Mouse (Mus musculus) neural tube, embryonic 12.5 days (tissue): ENCODE data around the gene Ier3. TPM values are rescaled to one million over a fixed set of nuclear protein-coding genes. Genes with fewer than 3 reads are reported as not detected.

Experiments
- ATAC-seq: fragments of 200-750 bp; cut with Nextera tagmentation; 2 replicates; pipeline ENCODE4 v1.8.0; 2017; ENCODE audit warnings: low read depth, mild to moderate bottlenecking, moderate TSS enrichment, moderate library complexity; ENCODE audit not compliant: low FRiP score
- H3K27ac ChIP-seq: fragments of 300-500 bp; sonication (generic); 2 replicates; pipeline ENCODE4 v1.5.1; 2016
- H3K27me3 ChIP-seq: fragments of 300-500 bp; sonication (generic); replicated peaks from 2 replicates; pipeline ENCODE4 v1.6.1; 2016; ENCODE audit warnings: mild to moderate bottlenecking
- H3K36me3 ChIP-seq: fragments of 300-500 bp; sonication (generic); 2 replicates; pipeline ENCODE4 v1.6.1; 2016; ENCODE audit warnings: mild to moderate bottlenecking
- H3K4me1 ChIP-seq: fragments of 300-500 bp; sonication (generic); 2 replicates; pipeline ENCODE4 v1.6.1; 2016
- H3K4me2 ChIP-seq: fragments of 300-500 bp; sonication (generic); replicated peaks from 2 replicates; pipeline ENCODE4 v1.6.1; 2016; ENCODE audit warnings: mild to moderate bottlenecking
- H3K4me3 ChIP-seq: fragments of 300-500 bp; sonication (generic); 2 replicates; pipeline ENCODE4 v1.5.1; 2016
- H3K9ac ChIP-seq: fragments of 300-500 bp; sonication (generic); 2 replicates; pipeline ENCODE4 v1.6.1; 2016; ENCODE audit warnings: mild to moderate bottlenecking
- H3K9me3 ChIP-seq: fragments of 300-500 bp; sonication (generic); 2 replicates; pipeline ENCODE4 v1.6.1; 2016; ENCODE audit warnings: mild to moderate bottlenecking
- WGBS: fragments of 180-500 bp; shearing (Covaris S2); methylation state at CpG from one replicate; pipeline ENCODE4 v1.1.7; 2016; 5-methylcytosine and 5-hydroxymethylcytosine counted together
- polyA plus RNA-seq: library from polyadenylated mRNA; unstranded; fragments of >200 nt; fragmentation: Nextera tagmentation; extraction: Ambion mirVana; gene quantifications from 2 replicates; pipeline ENCODE4 v1.2.1, GENCODE M21; 2016

Ier3 gene
- polyA plus RNA-seq, 1 experiment from 2014 or later, result 5.2 TPM

DNA sequence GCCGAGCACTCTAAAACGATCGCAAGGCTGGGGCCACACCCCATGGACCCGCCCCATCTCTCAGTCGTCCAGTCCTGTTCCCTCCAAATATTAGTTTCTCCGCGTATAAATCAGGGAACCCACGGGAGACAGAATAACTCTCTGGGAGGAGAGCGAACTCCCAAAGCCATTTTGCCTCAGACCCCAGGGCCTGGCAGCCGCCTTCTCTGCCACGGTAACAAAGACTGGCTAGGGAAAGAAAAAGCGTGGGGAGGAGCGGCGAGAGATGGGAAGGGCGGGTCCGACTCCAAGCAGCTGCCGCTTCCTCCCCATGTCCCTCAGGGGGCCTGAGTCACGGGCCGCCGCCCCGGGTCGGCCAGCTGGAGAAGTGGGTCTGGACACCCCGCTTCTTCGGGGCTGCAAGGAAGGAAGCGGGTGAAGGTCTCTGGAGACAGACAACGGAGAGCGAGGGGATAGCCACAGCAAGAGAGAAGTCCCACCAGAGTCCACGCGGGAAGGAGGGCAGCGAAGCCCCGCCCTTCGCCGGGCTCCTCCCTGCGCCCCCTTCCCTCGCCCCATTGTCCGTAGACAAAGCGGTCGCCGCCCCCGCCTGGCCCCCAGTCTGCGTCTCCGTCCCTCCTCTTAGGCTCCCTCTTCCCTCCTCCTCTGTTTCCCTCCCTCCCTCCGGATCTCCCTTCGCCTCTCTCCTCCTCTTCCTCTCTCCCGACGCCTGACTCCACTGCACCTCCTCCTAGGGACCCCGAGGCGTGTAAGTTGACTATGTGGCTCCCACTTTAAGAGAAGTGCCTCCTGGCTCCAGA lies 44.2 kb downstream of the Ier3 start, which contains the start of gene Ppp1r18:
TSS of gene Ppp1r18 (plus strand) at position 113 of the 800 bp plus-strand sequence.
- under 1% methylated on average over 47 of the region's 48 CpGs for WGBS
- Histone ChIP-seq H3K9ac (peak within 1 kb of the TSS; percentile 92), H3K4me1 (peaks cover 54% of the 10 kb centered on the region), H3K27ac (peak within 1 kb of the TSS; percentile 95), H3K4me2 (peak within 1 kb of the TSS; percentile 100), H3K27me3 (no peaks in the 10 kb centered on the region), H3K4me3 (peak within 1 kb of the TSS; percentile 61), H3K36me3 (peaks cover 7% of the 10 kb centered on the region), H3K9me3 (no peaks in the 10 kb centered on the region)
- ATAC-seq, result peak; percentile 64

DNA sequence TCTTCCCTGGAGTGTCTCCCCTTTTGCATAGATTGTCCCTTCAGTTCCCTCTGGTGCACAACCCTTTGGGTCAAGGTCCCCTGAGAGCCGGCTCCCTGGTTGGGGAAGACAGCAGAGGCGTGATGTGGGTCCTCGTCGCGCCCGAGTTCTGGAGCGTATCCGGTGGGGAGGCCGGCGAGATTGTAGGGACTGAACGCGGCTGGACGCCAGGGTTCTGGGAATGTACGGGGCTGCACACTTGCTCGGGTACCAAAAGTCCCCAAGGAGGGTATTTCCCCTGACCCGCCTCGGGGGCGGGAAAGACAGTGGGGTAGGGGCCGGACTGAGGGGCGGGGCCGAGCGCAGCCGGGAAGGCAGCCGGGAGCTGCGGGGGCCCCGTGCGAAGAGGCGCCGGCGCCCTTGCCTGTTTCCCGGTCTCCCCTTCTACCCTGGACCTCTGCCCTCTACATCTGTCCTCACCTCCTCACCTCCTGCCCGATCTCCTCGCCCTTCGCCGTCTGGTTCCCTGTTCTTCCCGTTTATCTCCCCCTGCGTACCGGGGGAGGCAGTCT lies 44.9 kb downstream of the Ier3 start:
- Histone ChIP-seq H3K9me3 (peaks cover 6% of the 10 kb centered on the region), H3K4me3 (peak overlapping the region; percentile 61), H3K4me1 (peaks cover 55% of the 10 kb centered on the region), H3K27ac (peak overlapping the region; percentile 95), H3K9ac (peak overlapping the region; percentile 92), H3K4me2 (peak overlapping the region; percentile 100), H3K36me3 (peaks cover 14% of the 10 kb centered on the region), H3K27me3 (no peaks in the 10 kb centered on the region)
- under 1% methylated on average over 38 of the region's 38 CpGs for WGBS
- ATAC-seq, result peak; percentile 49

DNA sequence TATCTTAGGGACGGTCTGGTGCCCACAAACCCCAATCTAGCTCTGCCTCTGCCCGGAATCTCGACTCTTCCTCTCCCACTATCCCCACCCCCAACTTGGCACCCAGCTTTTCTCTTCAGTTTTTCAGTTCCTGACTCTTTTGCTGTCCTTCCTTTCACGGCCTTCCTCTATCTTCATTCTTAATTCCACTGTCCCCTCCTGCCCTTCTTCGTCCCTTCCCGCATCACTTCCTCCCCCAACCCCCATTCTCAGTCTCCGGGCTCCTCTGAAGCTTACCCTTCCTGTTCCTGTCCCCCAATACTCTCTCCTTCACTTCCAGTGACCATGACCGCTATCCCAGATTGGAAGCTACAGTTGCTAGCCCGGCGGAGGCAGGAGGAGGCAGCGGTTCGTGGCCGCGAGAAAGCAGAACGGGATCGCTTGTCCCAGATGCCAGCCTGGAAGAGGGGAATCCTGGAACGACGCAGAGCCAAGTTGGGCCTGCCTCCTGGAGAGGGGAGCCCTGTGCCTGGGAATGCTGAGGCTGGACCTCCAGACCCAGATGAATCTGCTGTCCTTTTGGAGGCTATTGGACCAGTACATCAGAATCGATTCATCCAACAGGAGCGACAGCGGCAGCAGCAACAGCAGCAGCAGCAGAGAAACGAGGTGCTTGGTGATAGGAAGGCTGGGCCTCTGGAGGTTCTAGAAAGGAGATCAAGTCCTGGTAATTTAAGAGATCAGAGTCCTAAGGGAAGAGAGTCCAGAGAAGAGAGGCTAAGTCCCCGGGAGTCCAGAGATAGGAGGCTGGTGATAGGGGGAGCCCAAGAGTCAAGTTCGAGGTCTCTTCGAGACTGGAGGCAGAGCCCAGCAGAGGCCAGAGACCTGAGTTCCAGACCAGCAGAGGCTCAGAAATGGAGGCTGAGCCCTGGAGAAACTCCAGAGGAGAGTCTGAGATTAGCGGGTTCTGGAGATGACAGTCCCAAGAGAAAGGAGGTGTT lies 45.7 kb downstream of the Ier3 start:
- peaks cover 20% of the 10 kb centered on the region for H3K36me3 ChIP-seq
- no peak for ATAC-seq
- H3K4me3 ChIP-seq, result peak overlapping the region; percentile 61
- H3K9ac ChIP-seq, result peak overlapping the region; percentile 92
- H3K27ac ChIP-seq, result peak overlapping the region; percentile 95
- H3K9me3 ChIP-seq, result peaks cover 6% of the 10 kb centered on the region
- 9% methylated on average over 26 of the region's 26 CpGs for WGBS
- no peaks in the 10 kb centered on the region for H3K27me3 ChIP-seq
- H3K4me1 ChIP-seq, result peaks cover 55% of the 10 kb centered on the region
- peak overlapping the region; percentile 100 for H3K4me2 ChIP-seq

DNA sequence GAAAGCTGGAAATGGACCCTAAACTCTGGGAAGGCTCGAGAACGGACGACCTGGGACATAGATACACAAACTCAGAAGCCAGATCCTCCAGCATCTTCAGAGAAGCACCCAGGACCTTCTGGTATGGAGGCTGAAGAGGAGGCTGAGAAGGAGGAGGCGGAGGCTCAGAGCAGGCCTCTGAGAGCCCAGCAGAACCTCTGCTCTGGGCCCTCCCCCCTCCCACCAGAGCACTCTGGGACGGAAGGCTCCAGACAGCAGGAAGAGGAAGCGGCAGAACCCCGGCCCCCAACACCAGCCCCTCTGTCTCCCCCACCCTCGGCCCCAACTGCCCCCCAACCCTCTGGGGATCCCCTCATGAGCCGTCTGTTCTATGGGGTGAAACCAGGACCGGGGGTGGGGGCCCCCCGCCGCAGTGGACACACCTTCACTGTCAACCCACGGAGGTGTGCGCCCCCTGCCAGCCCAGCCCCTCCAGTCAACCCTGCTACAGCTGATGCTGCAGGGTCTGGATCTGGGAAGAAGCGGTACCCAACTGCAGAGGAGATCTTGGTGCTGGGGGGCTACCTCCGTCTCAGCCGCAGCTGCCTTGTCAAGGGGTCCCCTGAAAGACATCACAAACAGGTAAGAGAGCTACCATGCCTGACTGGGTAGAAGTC lies 46.8 kb downstream of the Ier3 start:
- Histone ChIP-seq H3K4me1 (peaks cover 63% of the 10 kb centered on the region), H3K36me3 (peaks cover 27% of the 10 kb centered on the region), H3K27ac (no peak overlapping the region; the same call in 1 of the 2 replicates), H3K4me2 (peak overlapping the region; percentile 100), H3K27me3 (no peaks in the 10 kb centered on the region), H3K9ac (peak overlapping the region; percentile 92), H3K9me3 (peaks cover 6% of the 10 kb centered on the region), H3K4me3 (peak overlapping the region; percentile 61)
- WGBS, result 49% methylated on average over 17 of the region's 17 CpGs
- no peak for ATAC-seq

DNA sequence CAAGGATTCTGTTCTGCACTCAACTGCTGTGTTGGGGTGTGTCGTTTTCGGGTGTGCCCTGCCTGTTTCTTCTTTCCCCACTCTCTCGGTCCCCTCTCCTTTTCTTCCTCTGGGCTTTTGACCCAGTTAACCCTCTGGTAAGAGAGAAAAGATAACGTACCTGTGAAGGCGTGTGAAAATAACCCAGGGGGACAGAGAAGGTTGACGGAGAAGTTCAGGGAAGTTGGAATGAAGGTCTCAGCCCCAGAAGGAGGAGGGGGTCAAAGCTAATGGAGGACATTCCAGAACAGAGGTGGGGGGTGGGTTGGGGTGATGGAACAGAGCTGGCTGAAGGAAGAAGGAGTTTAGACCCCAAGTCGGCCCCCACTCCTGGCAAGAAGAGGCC lies 47.5 kb downstream of the Ier3 start:
- ATAC-seq, result no peak
- no peak overlapping the region; the same call in 1 of the 2 replicates for H3K27ac ChIP-seq
- WGBS, result 8% methylated on average over 7 of the region's 7 CpGs
- no peaks in the 10 kb centered on the region for H3K27me3 ChIP-seq
- peak overlapping the region; percentile 100 for H3K4me2 ChIP-seq
- peaks cover 67% of the 10 kb centered on the region for H3K4me1 ChIP-seq
- peak overlapping the region; percentile 92 for H3K9ac ChIP-seq
- H3K36me3 ChIP-seq, result peaks cover 28% of the 10 kb centered on the region
- peak overlapping the region; percentile 61 for H3K4me3 ChIP-seq
- H3K9me3 ChIP-seq, result peaks cover 6% of the 10 kb centered on the region

DNA sequence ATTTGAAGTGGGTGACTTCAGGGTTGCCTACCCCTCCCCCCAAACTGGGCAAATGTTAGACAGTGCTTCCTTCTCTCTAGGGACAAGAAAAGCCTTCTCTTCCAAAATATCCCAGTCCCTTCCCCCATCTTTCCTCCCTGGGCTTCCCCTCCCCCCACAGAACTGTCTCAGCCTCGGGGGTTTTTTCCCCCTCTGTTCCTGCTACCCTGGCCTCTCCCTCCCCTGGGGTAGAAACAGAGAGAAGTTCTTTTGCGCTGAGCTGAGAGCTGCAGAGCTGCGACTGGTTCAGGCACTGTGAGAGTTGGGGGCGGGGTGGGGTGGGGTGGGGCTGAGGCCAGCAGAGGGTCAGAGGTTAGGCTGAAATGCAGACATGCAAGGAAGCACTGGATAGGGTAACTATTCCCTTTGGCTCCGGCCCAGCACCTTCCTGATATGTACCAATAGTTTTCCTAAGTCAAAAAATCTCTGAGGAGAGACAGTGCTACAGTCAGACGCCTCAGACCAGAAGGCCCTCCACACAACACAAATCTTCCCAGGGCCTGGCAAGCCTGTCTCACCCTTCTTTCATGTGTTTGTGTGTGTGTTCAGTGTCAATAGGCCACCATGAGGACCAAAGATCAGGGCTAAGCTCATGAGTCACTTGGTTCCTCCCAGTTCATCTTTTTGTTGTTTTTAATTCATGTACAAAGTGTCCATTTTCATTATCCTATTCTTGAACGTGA lies 48.0 kb downstream of the Ier3 start:
- ATAC-seq, result no peak

DNA sequence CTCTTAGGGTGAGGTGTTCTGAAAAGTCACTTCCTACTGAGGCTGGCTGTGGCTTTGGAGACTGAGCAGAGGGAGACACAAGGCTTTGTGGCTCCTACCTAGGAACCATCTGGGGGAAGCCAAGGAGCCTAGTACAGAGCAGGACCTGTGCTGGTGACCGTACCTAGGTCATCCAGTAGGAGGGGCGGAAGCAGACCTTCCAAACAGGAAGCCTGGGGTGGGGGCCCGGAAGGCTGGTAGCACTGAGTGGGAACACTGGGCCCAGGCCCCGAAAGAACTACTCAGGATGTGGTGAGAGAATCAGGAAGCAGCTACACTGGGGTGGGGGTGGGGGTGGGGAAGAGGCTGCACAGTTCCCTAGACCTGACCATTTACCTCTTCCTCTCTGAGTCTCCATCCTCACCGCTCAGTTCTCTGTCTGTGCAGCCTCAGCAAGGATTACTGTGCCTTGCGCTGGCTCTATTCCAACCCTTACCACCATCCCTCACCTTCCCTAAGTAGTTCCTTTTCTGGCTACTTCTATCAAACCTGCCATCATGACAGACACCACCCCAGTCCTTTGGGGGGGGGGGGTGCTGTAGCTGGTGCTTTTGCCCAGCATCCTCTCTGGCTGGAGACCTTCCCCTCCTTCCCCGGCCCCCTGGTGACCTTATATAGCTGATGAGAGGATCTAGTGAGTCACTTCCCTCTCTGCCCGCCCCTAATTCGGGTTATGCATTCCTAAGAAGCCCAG lies 48.8 kb downstream of the Ier3 start:
- peak overlapping the region; percentile 100 for H3K4me2 ChIP-seq
- H3K4me3 ChIP-seq, result peak overlapping the region; percentile 61
- H3K27me3 ChIP-seq, result no peaks in the 10 kb centered on the region
- 74% methylated on average over 9 of the region's 9 CpGs for WGBS
- peaks cover 6% of the 10 kb centered on the region for H3K9me3 ChIP-seq
- peak overlapping the region; percentile 92 for H3K9ac ChIP-seq
- H3K4me1 ChIP-seq, result peaks cover 59% of the 10 kb centered on the region
- peaks cover 41% of the 10 kb centered on the region for H3K36me3 ChIP-seq
- ATAC-seq, result no peak
- no peak overlapping the region for H3K27ac ChIP-seq

More for the DNA sequence above, 48.0 kb downstream of the Ier3 start:
- Histone ChIP-seq H3K4me1 (peaks cover 67% of the 10 kb centered on the region), H3K27me3 (no peaks in the 10 kb centered on the region), H3K36me3 (peaks cover 33% of the 10 kb centered on the region), H3K9ac (peak overlapping the region; percentile 92), H3K4me2 (peak overlapping the region; percentile 100), H3K27ac (no peak overlapping the region), H3K4me3 (peak overlapping the region; percentile 61), H3K9me3 (peaks cover 6% of the 10 kb centered on the region)
- WGBS, result 4% methylated on average over 7 of the region's 7 CpGs

DNA sequence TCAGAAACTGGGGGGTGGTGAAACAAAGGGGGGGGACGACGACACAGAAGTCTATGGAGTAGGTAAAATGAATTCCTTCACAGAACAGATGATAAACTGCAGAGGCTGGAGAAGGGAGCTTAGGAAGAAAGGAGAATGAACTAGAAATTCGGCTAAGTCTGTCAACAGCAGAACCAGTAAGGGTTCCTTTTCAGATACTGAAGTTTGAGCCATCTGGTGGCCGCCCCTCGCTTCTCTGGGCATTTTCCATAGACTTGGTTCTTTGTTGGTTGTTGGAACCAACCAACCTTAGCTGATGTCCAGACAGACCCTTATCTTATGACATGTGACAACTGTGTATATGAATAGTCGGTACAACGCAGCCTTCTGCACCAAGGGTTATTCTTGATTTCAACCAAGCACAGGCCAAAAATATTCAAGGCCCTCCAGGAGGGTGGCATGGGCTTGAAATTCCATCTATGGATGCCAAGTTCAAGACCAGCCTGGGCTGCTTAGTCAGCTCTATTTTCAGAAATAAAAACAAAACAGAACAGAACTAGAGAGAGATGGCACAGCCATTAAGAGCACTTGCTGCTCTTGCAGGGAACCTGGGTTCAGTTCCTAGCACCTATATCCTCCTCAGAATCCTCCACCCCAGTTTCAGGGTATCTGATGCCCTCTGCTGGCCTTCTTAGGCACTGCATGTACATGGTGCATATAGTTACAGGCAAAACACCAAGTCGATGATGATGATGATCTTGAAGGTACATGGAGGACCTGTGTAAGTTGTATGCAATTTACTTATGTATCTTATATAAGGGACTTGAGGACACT lies 49.6 kb downstream of the Ier3 start:
- Histone ChIP-seq H3K36me3 (peaks cover 47% of the 10 kb centered on the region), H3K4me3 (peak overlapping the region; percentile 61), H3K9me3 (peaks cover 6% of the 10 kb centered on the region), H3K27ac (no peak overlapping the region), H3K27me3 (no peaks in the 10 kb centered on the region), H3K4me2 (peak overlapping the region; percentile 100), H3K4me1 (peaks cover 57% of the 10 kb centered on the region), H3K9ac (no peak overlapping the region; the same call in 1 of the 2 replicates)
- ATAC-seq, result no peak
- WGBS, result 85% methylated on average over 8 of the region's 8 CpGs
